Mouse (Mus musculus) limb, embryonic 11.5 days (tissue): ENCODE data around the gene Ppp1r8. TPM values are rescaled to one million over a fixed set of nuclear protein-coding genes. Genes with fewer than 3 reads are reported as not detected.

Experiments
- ATAC-seq: fragments of 200-750 bp; cut with Nextera tagmentation; 2 replicates; pipeline ENCODE4 v1.8.0; 2017; ENCODE audit warnings: low read depth; ENCODE audit not compliant: insufficient number of reproducible peaks, low FRiP score, low TSS enrichment
- DNase-seq: peaks from one replicate; pipeline ENCODE4 v3.0.0-alpha.2; 2015; ENCODE audit warnings: low spot score
- H3K27ac ChIP-seq: fragments of 300-500 bp; sonication (generic); replicated peaks from 2 replicates; pipeline ENCODE4 v1.5.1; 2014; ENCODE audit warnings: low read depth, mild to moderate bottlenecking, low read length
- H3K27me3 ChIP-seq: fragments of 300-500 bp; sonication (generic); 2 replicates; pipeline ENCODE4 v1.6.1; 2014; ENCODE audit warnings: mild to moderate bottlenecking, low read length, mixed read lengths; ENCODE audit not compliant: control insufficient read depth, insufficient read depth
- H3K36me3 ChIP-seq: fragments of 300-500 bp; sonication (generic); 2 replicates; pipeline ENCODE4 v1.6.1; 2014; ENCODE audit warnings: mild to moderate bottlenecking, low read length, moderate library complexity, mixed read lengths; ENCODE audit not compliant: control insufficient read depth, insufficient read depth
- H3K4me1 ChIP-seq: fragments of 300-500 bp; sonication (generic); 2 replicates; pipeline ENCODE4 v1.6.1; 2014; ENCODE audit warnings: low read length, mixed read lengths; ENCODE audit not compliant: control insufficient read depth, insufficient read depth
- H3K4me2 ChIP-seq: fragments of 300-500 bp; sonication (generic); 2 replicates; pipeline ENCODE4 v1.6.1; 2014; ENCODE audit warnings: low read depth, mild to moderate bottlenecking, moderate library complexity; ENCODE audit not compliant: severe bottlenecking
- H3K4me3 ChIP-seq: fragments of 300-500 bp; sonication (generic); 2 replicates; pipeline ENCODE4 v1.5.1; 2014; ENCODE audit warnings: low read depth, low read length
- H3K9ac ChIP-seq: fragments of 300-500 bp; sonication (generic); 2 replicates; pipeline ENCODE4 v1.6.1; 2014; ENCODE audit warnings: mild to moderate bottlenecking, low read length
- H3K9me3 ChIP-seq: fragments of 300-500 bp; sonication (generic); 2 replicates; pipeline ENCODE4 v1.6.1; 2016; ENCODE audit warnings: low read length; ENCODE audit not compliant: control insufficient read depth
- WGBS: fragments of 180-500 bp; shearing (Covaris S2); extraction: QIAGEN DNeasy Blood & Tissue Kit; methylation state at CpG from one replicate; pipeline ENCODE4 v1.1.7; 2014; 5-methylcytosine and 5-hydroxymethylcytosine counted together
- polyA plus RNA-seq: library from polyadenylated mRNA; unstranded; fragments of >200 nt; fragmentation: Nextera tagmentation; extraction: Ambion mirVana; gene quantifications from 2 replicates; pipeline ENCODE4 v1.2.1, GENCODE M21; 2014

Ppp1r8 gene
- polyA plus RNA-seq, 1 experiment from 2014 or later, result 111 TPM

GRCm38 (mm10) chr4:132816855-132817254 lies 26.1 kb downstream of the Ppp1r8 start:
- Histone ChIP-seq H3K36me3 (no peaks in the 10 kb centered on the region), H3K4me3 (no peak overlapping the region), H3K9ac (no peak overlapping the region), H3K4me2 (no peak overlapping the region), H3K27ac (no peak overlapping the region), H3K4me1 (no peaks in the 10 kb centered on the region), H3K9me3 (no peaks in the 10 kb centered on the region; the same call in 1 of the 2 replicates), H3K27me3 (no peaks in the 10 kb centered on the region)
- 64% methylated on average over 2 of the region's 2 CpGs for WGBS
- ATAC-seq (no peak), DNase-seq (no peak)

- no peak for ATAC-seq
- WGBS, result 88% methylated on average over 7 of the region's 7 CpGs
- H3K9me3 ChIP-seq, result no peaks in the 10 kb centered on the region; the same call in 1 of the 2 replicates
- H3K27ac ChIP-seq, result no peak overlapping the region
- H3K36me3 ChIP-seq, result no peaks in the 10 kb centered on the region
- H3K9ac ChIP-seq, result no peak overlapping the region
- no peak overlapping the region for H3K4me2 ChIP-seq
- no peaks in the 10 kb centered on the region for H3K27me3 ChIP-seq
- no peaks in the 10 kb centered on the region for H3K4me1 ChIP-seq
- no peak overlapping the region for H3K4me3 ChIP-seq
- no peak for DNase-seq
These were observed 26.6 kb downstream of the Ppp1r8 start for GRCm38 (mm10) chr4:132816404-132816803.

GRCm38 (mm10) chr4:132809621-132810020 lies 33.3 kb downstream of the Ppp1r8 start:
- ATAC-seq, result no peak
- Histone ChIP-seq H3K9me3 (peaks cover 4% of the 10 kb centered on the region; the same call in 1 of the 2 replicates), H3K27ac (no peak overlapping the region), H3K4me1 (no peaks in the 10 kb centered on the region), H3K4me2 (no peak overlapping the region), H3K27me3 (no peaks in the 10 kb centered on the region), H3K36me3 (no peaks in the 10 kb centered on the region), H3K9ac (no peak overlapping the region), H3K4me3 (no peak overlapping the region)
- DNase-seq, result no peak
- 92% methylated on average over 5 of the region's 5 CpGs for WGBS

GRCm38 (mm10) chr4:132807771-132808641 lies 35.0 kb downstream of the Ppp1r8 start:
- H3K9me3 ChIP-seq, result peaks cover 4% of the 10 kb centered on the region; the same call in 1 of the 2 replicates
- H3K36me3 ChIP-seq, result no peaks in the 10 kb centered on the region
- H3K4me1 ChIP-seq, result no peaks in the 10 kb centered on the region
- ATAC-seq (no peak), DNase-seq (no peak)
- H3K4me2 ChIP-seq, result no peak overlapping the region
- WGBS, result 74% methylated on average over 5 of the region's 5 CpGs
- H3K9ac ChIP-seq, result no peak overlapping the region
- H3K27me3 ChIP-seq, result no peaks in the 10 kb centered on the region
- no peak overlapping the region for H3K4me3 ChIP-seq
- H3K27ac ChIP-seq, result no peak overlapping the region

- no peak overlapping the region for H3K27ac ChIP-seq
- no peak overlapping the region for H3K9ac ChIP-seq
- no peak for ATAC-seq
- H3K4me3 ChIP-seq, result no peak overlapping the region
- 90% methylated on average over 7 of the region's 7 CpGs for WGBS
- no peak for DNase-seq
- H3K4me2 ChIP-seq, result no peak overlapping the region
- H3K4me1 ChIP-seq, result no peaks in the 10 kb centered on the region
- no peaks in the 10 kb centered on the region for H3K27me3 ChIP-seq
- H3K36me3 ChIP-seq, result no peaks in the 10 kb centered on the region
- peaks cover 4% of the 10 kb centered on the region; the same call in 1 of the 2 replicates for H3K9me3 ChIP-seq
These were observed 36.3 kb downstream of the Ppp1r8 start for GRCm38 (mm10) chr4:132806620-132807191.

- Histone ChIP-seq H3K4me2 (no peak overlapping the region), H3K36me3 (no peaks in the 10 kb centered on the region), H3K9me3 (peaks cover 2% of the 10 kb centered on the region; the same call in 1 of the 2 replicates), H3K4me3 (no peak overlapping the region), H3K27ac (no peak overlapping the region), H3K27me3 (no peaks in the 10 kb centered on the region), H3K9ac (no peak overlapping the region), H3K4me1 (no peaks in the 10 kb centered on the region)
- DNase-seq (no peak), ATAC-seq (no peak)
- 89% methylated on average over 12 of the region's 12 CpGs for WGBS
These were observed 37.3 kb downstream of the Ppp1r8 start for GRCm38 (mm10) chr4:132805599-132806197.

- Histone ChIP-seq H3K36me3 (no peaks in the 10 kb centered on the region), H3K27me3 (no peaks in the 10 kb centered on the region), H3K4me2 (no peak overlapping the region), H3K4me3 (no peak overlapping the region), H3K9me3 (no peaks in the 10 kb centered on the region), H3K4me1 (no peaks in the 10 kb centered on the region), H3K27ac (no peak overlapping the region), H3K9ac (no peak overlapping the region)
- ATAC-seq (no peak), DNase-seq (no peak)
- 83% methylated on average over 5 of the region's 5 CpGs for WGBS
These were observed 37.8 kb downstream of the Ppp1r8 start for GRCm38 (mm10) chr4:132805146-132805545.

GRCm38 (mm10) chr4:132804331-132804730 lies 38.6 kb downstream of the Ppp1r8 start:
- no peak for ATAC-seq

More at GRCm38 (mm10) chr4:132804331-132804730, 38.6 kb downstream of the Ppp1r8 start:
- Histone ChIP-seq H3K4me1 (no peaks in the 10 kb centered on the region), H3K4me3 (no peak overlapping the region), H3K9ac (no peak overlapping the region), H3K36me3 (no peaks in the 10 kb centered on the region), H3K4me2 (no peak overlapping the region), H3K27ac (no peak overlapping the region), H3K9me3 (no peaks in the 10 kb centered on the region), H3K27me3 (no peaks in the 10 kb centered on the region)
- no peak for DNase-seq
- 88% methylated on average over 6 of the region's 6 CpGs for WGBS
